Mouse (Mus musculus) embryonic facial prominence, embryonic 11.5 days (tissue): ENCODE measurements around the gene Asb8. TPM values are rescaled to one million over a fixed set of nuclear protein-coding genes. Genes with fewer than 3 reads are reported as not detected.

Source experiments
- ATAC-seq: fragments of 200-750 bp; cut with Nextera tagmentation; replicated peaks from 2 replicates; pipeline ENCODE4 v1.8.0; 2017; ENCODE audit warnings: low read depth; ENCODE audit not compliant: insufficient number of reproducible peaks, low FRiP score, low TSS enrichment
- DNase-seq: peaks from one replicate; pipeline ENCODE4 v3.0.0-alpha.2; 2015; ENCODE audit warnings: low spot score
- H3K27ac ChIP-seq: fragments of 300-500 bp; sonication (generic); replicated peaks from 2 replicates; pipeline ENCODE4 v1.5.1; 2014; ENCODE audit warnings: mild to moderate bottlenecking, low read depth, low read length, control low read depth
- H3K27me3 ChIP-seq: fragments of 300-500 bp; sonication (generic); 2 replicates; pipeline ENCODE4 v1.6.1; 2014; ENCODE audit warnings: mild to moderate bottlenecking, low read length, moderate library complexity, mixed read lengths; ENCODE audit not compliant: control insufficient read depth, insufficient read depth
- H3K36me3 ChIP-seq: fragments of 300-500 bp; sonication (generic); replicated peaks from 2 replicates; pipeline ENCODE4 v1.6.1; 2014; ENCODE audit warnings: low read depth, mild to moderate bottlenecking, low read length, moderate library complexity, mixed read lengths; ENCODE audit not compliant: control insufficient read depth, insufficient read depth
- H3K4me1 ChIP-seq: fragments of 300-500 bp; sonication (generic); 2 replicates; pipeline ENCODE4 v1.6.1; 2014; ENCODE audit warnings: low read length, mixed read lengths; ENCODE audit not compliant: control insufficient read depth, insufficient read depth
- H3K4me2 ChIP-seq: fragments of 300-500 bp; sonication (generic); 2 replicates; pipeline ENCODE4 v1.6.1; 2014; ENCODE audit warnings: low read depth, mild to moderate bottlenecking, control low read depth, low read length, moderate library complexity
- H3K4me3 ChIP-seq: fragments of 300-500 bp; sonication (generic); 2 replicates; pipeline ENCODE4 v1.5.1; 2014; ENCODE audit warnings: low read depth, low read length, control low read depth
- H3K9ac ChIP-seq: fragments of 300-500 bp; sonication (generic); replicated peaks from 2 replicates; pipeline ENCODE4 v1.6.1; 2014; ENCODE audit warnings: mild to moderate bottlenecking, control low read depth, low read length
- H3K9me3 ChIP-seq: fragments of 300-500 bp; sonication (generic); replicated peaks from 2 replicates; pipeline ENCODE4 v1.6.1; 2016; ENCODE audit warnings: mild to moderate bottlenecking, low read length, inconsistent platforms, mixed read lengths; ENCODE audit not compliant: control insufficient read depth
- WGBS: fragments of 180-500 bp; shearing (Covaris S2); extraction: QIAGEN DNeasy Blood & Tissue Kit; methylation state at CpG from one replicate; pipeline ENCODE4 v1.1.7; 2014; 5-methylcytosine and 5-hydroxymethylcytosine counted together
- polyA plus RNA-seq: library from polyadenylated mRNA; unstranded; fragments of >200 nt; fragmentation: Nextera tagmentation; extraction: Ambion mirVana; gene quantifications from 2 replicates; pipeline ENCODE4 v1.2.1, GENCODE M21; 2014

The Asb8 gene
- 47.8 and 53.2 TPM in 2 replicates for polyA plus RNA-seq

DNA sequence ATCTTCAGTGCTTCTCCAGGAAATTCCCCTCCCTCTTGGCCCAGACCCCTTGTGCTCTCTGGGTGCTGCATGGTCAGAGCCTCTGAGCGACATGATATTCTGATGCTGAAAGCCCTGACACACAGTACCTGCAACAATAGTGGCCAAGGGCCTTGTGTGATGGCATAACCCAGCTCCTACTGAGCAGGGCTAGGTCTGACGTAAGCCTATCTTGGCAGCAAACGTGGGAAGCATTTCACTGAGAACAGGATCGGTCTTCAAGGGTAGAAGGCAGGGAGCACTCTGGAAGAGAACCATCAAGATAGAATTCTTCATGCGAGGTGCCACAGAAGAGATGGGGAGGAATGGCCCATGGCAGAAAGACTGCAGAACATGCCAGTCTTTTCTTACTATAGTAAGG is at the start of gene Asb8:
Gene Asb8 (minus strand): TSS at position 101 of the 400 bp plus-strand sequence.
- ATAC-seq (no peak), DNase-seq (no peak)
- no peak within 1 kb of the TSS for H3K4me3 ChIP-seq
- H3K27ac ChIP-seq: no peak within 1 kb of the TSS
- no peaks in the 10 kb centered on the region for H3K9me3 ChIP-seq
- H3K4me1 ChIP-seq: peaks cover 4% of the 10 kb centered on the region
- H3K9ac ChIP-seq: no peak within 1 kb of the TSS
- peaks cover 36% of the 10 kb centered on the region for H3K27me3 ChIP-seq
- H3K36me3 ChIP-seq: no peaks in the 10 kb centered on the region
- no peak within 1 kb of the TSS for H3K4me2 ChIP-seq
- 80% methylated on average over 5 of the region's 5 CpGs for WGBS

DNA sequence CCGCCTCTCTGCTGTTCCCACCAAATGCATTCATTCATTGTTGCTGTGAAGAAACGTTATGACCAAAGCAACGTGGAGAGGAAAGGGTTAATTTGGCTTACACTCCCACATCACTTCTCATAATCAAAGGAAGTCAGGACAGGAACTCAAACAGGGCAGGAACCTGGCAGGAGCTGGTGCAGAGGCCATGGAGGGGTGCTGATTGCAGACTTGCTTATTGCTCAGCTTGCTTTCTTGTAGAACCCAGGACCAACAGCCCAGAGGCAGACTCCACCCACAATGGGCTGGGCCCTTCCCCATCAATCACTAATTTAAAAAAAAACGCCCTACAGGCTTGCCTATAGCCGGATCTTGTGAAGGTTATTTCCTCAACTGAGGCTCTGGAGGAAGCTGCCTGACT is 48.7 kb upstream of the Asb8 start:
- Histone ChIP-seq H3K9ac (no peak overlapping the region), H3K36me3 (no peaks in the 10 kb centered on the region), H3K4me3 (no peak overlapping the region), H3K4me2 (no peak overlapping the region), H3K27me3 (no peaks in the 10 kb centered on the region), H3K27ac (no peak overlapping the region), H3K9me3 (no peaks in the 10 kb centered on the region), H3K4me1 (no peaks in the 10 kb centered on the region)
- WGBS: 76% methylated on average over 5 of the region's 5 CpGs
- no peak for ATAC-seq
- no peak for DNase-seq

GRCm38 (mm10) chr15:98213336-98213870 is 48.0 kb upstream of the Asb8 start:
- ATAC-seq: no peak
- no peak overlapping the region for H3K4me2 ChIP-seq
- no peaks in the 10 kb centered on the region for H3K27me3 ChIP-seq
- H3K36me3 ChIP-seq: no peaks in the 10 kb centered on the region
- DNase-seq: no peak
- no peak overlapping the region for H3K4me3 ChIP-seq
- no peaks in the 10 kb centered on the region for H3K4me1 ChIP-seq
- no peaks in the 10 kb centered on the region for H3K9me3 ChIP-seq
- 68% methylated on average over 5 of the region's 5 CpGs for WGBS
- H3K9ac ChIP-seq: no peak overlapping the region
- H3K27ac ChIP-seq: no peak overlapping the region

- Histone ChIP-seq H3K4me3 (no peak overlapping the region), H3K36me3 (no peaks in the 10 kb centered on the region), H3K9ac (no peak overlapping the region), H3K27me3 (no peaks in the 10 kb centered on the region), H3K4me2 (no peak overlapping the region), H3K9me3 (no peaks in the 10 kb centered on the region), H3K4me1 (no peaks in the 10 kb centered on the region), H3K27ac (no peak overlapping the region)
- DNase-seq: no peak
- 84% methylated on average over 7 of the region's 7 CpGs for WGBS
- ATAC-seq: no peak
Observed at GRCm38 (mm10) chr15:98209676-98210075, 44.3 kb upstream of the Asb8 start.

GRCm38 (mm10) chr15:98195442-98195841 is 30.0 kb upstream of the Asb8 start, which contains the start of gene Olfr288:
Olfr288 (minus strand) TSS chr15:98195542.
- Histone ChIP-seq H3K9ac (no peak within 1 kb of the TSS), H3K27ac (no peak within 1 kb of the TSS), H3K9me3 (no peaks in the 10 kb centered on the region), H3K4me3 (no peak within 1 kb of the TSS), H3K4me1 (no peaks in the 10 kb centered on the region), H3K36me3 (no peaks in the 10 kb centered on the region), H3K27me3 (no peaks in the 10 kb centered on the region), H3K4me2 (no peak within 1 kb of the TSS)
- WGBS: 80% methylated on average over 3 of the region's 3 CpGs
- ATAC-seq: no peak
- no peak for DNase-seq

DNA sequence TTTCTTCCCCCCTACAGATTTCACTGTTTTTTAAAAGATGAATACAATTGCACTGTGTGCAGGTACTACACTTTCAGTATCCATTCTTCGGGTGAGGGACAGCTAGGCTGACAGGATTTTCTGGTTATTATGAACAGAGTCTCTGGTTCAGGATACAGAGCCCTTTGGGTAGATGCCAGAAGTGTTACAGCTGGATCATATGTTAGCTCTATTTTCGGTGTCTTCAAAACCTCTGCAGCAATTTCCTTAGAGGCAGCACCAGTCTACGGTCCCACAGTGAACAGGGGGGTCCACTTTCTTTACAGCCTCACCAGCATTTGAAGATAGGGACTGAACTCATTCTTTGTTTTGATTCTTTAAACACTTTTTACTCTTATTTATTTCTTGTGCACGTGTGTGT is 19.0 kb upstream of the Asb8 start:
- WGBS: 65% methylated on average over 4 of the region's 4 CpGs

DNA sequence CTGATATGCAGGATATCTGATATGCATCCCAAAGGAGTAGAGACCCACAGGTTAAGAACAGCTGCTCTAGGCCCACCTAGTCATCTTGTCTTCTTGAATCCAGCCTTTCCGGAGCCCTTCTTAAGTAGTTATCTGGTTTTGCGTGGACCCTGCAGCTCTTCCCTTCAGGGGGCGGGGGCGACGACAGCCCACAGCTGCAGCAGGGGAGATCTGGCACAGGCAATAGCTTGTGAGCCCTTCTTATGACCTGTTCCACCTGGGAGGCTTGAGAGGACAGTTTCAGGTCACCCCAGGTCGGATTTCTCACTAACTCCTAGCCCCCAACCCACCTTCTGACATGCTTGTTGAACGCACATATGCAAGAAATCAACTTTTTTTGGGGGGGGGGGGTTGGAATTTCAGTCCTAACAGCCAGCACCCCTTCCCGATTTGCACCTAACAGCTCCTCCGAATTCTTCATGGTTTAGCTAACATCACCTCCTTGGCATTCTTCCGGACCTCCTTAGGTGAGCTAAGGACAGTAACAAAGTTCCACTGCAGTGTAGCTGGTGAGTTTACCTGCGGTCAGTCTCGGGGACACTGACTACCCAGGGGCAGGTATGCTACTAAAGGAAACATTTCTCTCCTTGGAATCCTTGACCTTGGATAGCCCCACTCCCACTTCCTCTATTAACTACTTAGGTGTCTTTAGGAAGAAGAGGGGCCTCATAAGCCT is 16.6 kb upstream of the Asb8 start:
- H3K4me2 ChIP-seq: no peak overlapping the region
- 66% methylated on average over 12 of the region's 12 CpGs for WGBS
- no peak for DNase-seq
- H3K36me3 ChIP-seq: no peaks in the 10 kb centered on the region
- no peaks in the 10 kb centered on the region for H3K9me3 ChIP-seq
- no peaks in the 10 kb centered on the region for H3K4me1 ChIP-seq
- ATAC-seq: no peak
- no peak overlapping the region; the same call in 1 of the 2 replicates for H3K27ac ChIP-seq
- H3K4me3 ChIP-seq: no peak overlapping the region
- no peaks in the 10 kb centered on the region for H3K27me3 ChIP-seq
- H3K9ac ChIP-seq: no peak overlapping the region

More for the DNA sequence above, 19.0 kb upstream of the Asb8 start:
- H3K9ac ChIP-seq: no peak overlapping the region
- no peaks in the 10 kb centered on the region for H3K9me3 ChIP-seq
- ATAC-seq (no peak), DNase-seq (no peak)
- H3K4me2 ChIP-seq: no peak overlapping the region
- no peaks in the 10 kb centered on the region for H3K27me3 ChIP-seq
- H3K27ac ChIP-seq: no peak overlapping the region
- no peaks in the 10 kb centered on the region for H3K36me3 ChIP-seq
- no peak overlapping the region for H3K4me3 ChIP-seq
- H3K4me1 ChIP-seq: no peaks in the 10 kb centered on the region

DNA sequence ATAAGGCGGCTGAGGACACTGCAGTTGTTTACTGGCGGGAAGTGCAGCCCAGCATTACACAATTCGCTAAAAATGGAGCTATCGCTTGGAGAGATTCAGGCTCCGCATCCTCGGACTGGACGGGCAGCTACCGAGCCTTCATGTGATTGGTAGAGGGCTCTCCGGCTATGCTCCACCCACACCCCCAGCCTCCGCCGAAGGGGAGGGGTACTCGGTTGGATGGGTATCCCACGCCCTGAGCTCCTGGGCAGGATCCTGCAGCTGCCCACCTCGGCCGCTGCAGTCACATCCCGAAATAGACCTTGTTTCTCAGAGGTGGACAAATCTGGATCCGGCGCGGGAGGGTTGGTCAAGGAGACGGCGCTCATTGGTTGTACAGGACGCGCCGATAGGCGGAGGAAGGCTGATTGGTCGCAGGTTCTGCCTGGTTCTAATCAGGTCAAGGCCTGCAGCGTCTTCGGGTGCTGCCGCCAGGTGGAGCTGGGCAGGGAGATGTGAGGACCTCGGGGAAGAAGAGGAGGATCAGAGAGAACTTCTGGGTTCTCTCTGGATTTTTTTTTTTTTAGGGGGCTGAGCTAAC is 15.8 kb upstream of the Asb8 start:
- DNase-seq: peak; percentile 95
- no peaks in the 10 kb centered on the region for H3K36me3 ChIP-seq
- H3K9ac ChIP-seq: peak overlapping the region; percentile 30
- H3K4me1 ChIP-seq: no peaks in the 10 kb centered on the region
- ATAC-seq: peak; percentile 97
- no peak overlapping the region for H3K27ac ChIP-seq
- no peaks in the 10 kb centered on the region for H3K9me3 ChIP-seq
- peak overlapping the region; percentile 60 for H3K4me2 ChIP-seq
- peak overlapping the region; percentile 41 for H3K4me3 ChIP-seq
- under 1% methylated on average over 30 of the region's 30 CpGs for WGBS
- H3K27me3 ChIP-seq: no peaks in the 10 kb centered on the region
